Mouse (Mus musculus): ENCODE data around the gene Lce3b. TPM values are rescaled to one million over a fixed set of nuclear protein-coding genes. Genes with fewer than 3 reads are reported as not detected.

Gene Lce3b
- polyA plus RNA-seq, 1 experiment from 2014 or later = 33.8 TPM

DNA sequence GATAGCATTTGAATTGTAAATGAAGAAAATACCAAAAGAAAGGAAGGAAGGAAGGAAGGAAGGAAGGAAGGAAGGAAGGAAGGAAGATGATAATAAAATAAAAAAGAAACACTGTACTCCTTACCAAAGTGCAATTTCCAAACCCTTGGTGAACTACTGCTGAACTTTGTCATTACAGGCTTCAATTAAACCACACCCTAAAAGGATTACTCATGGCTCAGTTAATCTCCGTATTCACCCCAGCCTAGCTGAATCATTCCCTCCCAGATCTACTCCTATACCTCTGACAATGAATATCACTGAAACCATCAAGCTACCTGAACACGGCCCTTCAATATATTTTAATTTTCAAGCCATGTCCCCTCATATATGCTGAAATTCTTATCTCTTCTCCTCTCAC is 45.7 kb downstream of the Lce3b start:
- no peaks in the 10 kb centered on the region for H3K9me3 ChIP-seq (replicated peaks)
- 71% methylated on average over 2 of the region's 2 CpGs for WGBS
- no peak for ATAC-seq (ENCODE audit: insufficient number of reproducible peaks, low FRiP score, low TSS enrichment, low read depth)
- H3K4me2 ChIP-seq (replicated peaks) = no peak overlapping the region
- H3K9ac ChIP-seq = no peak overlapping the region
- no peak overlapping the region for H3K4me3 ChIP-seq (replicated peaks)
- no peaks in the 10 kb centered on the region for H3K36me3 ChIP-seq
- H3K4me1 ChIP-seq = no peaks in the 10 kb centered on the region
- no peaks in the 10 kb centered on the region for H3K27me3 ChIP-seq
- no peak overlapping the region for H3K27ac ChIP-seq (replicated peaks)

Other genes with a start within 250 kb of the Lce3b start
- gene Lce1d, start 245.8 kb upstream of the Lce3b start, polyA plus RNA-seq (2015; fragmentation: Nextera tagmentation; extraction: Ambion mirVana) = 2.1 and 3.6 TPM in 2 replicates
- 1.0 and 2.4 TPM in 2 replicates for gene Lce1e, start 223.9 kb upstream of the Lce3b start, polyA plus RNA-seq (2015; fragmentation: Nextera tagmentation; extraction: Ambion mirVana)
- gene Lce1f, start 212.6 kb upstream of the Lce3b start, polyA plus RNA-seq (2015; fragmentation: Nextera tagmentation; extraction: Ambion mirVana) = 1.5 and 3.7 TPM in 2 replicates
- gene Gm38119, start 193.9 kb upstream of the Lce3b start, polyA plus RNA-seq (2015; fragmentation: Nextera tagmentation; extraction: Ambion mirVana) = not detected in 2 replicates
- gene Lce1g, start 180.6 kb upstream of the Lce3b start, polyA plus RNA-seq (2015; fragmentation: Nextera tagmentation; extraction: Ambion mirVana) = 0.56 and 1.8 TPM in 2 replicates
- 1.4 and 3.7 TPM in 2 replicates for gene Lce1h, start 167.9 kb upstream of the Lce3b start, polyA plus RNA-seq (2015; fragmentation: Nextera tagmentation; extraction: Ambion mirVana)
- 2.4 and 7.3 TPM in 2 replicates for gene Lce1i, start 154.1 kb upstream of the Lce3b start, polyA plus RNA-seq (2015; fragmentation: Nextera tagmentation; extraction: Ambion mirVana)
- gene Lce1j, start 142.5 kb upstream of the Lce3b start, polyA plus RNA-seq (2015; fragmentation: Nextera tagmentation; extraction: Ambion mirVana) = 0.74 and 1.5 TPM in 2 replicates
- 0.28 and 2.4 TPM in 2 replicates for gene Lce1k, start 125.1 kb upstream of the Lce3b start, polyA plus RNA-seq (2015; fragmentation: Nextera tagmentation; extraction: Ambion mirVana)
- 1.9 and 6.5 TPM in 2 replicates for gene Kprp, start 105.7 kb upstream of the Lce3b start, polyA plus RNA-seq (2015; fragmentation: Nextera tagmentation; extraction: Ambion mirVana)
- 0.45 and 2.5 TPM in 2 replicates for gene Lce1l, start 81.7 kb upstream of the Lce3b start, polyA plus RNA-seq (2015; fragmentation: Nextera tagmentation; extraction: Ambion mirVana)
- 0.25 and 0.46 TPM in 2 replicates for gene 2310050C09Rik, start 62.8 kb upstream of the Lce3b start, polyA plus RNA-seq (2015; fragmentation: Nextera tagmentation; extraction: Ambion mirVana)
- 29.8 and 90.3 TPM in 2 replicates for gene Lce3a, start 6.7 kb upstream of the Lce3b start, polyA plus RNA-seq (2015; fragmentation: Nextera tagmentation; extraction: Ambion mirVana)
- gene Lce3c, start 11.5 kb downstream of the Lce3b start, polyA plus RNA-seq (2015; fragmentation: Nextera tagmentation; extraction: Ambion mirVana) = 15.4 and 56.9 TPM in 2 replicates
- 2.3 and 5.7 TPM in 2 replicates for gene Lce3d, start 24.4 kb downstream of the Lce3b start, polyA plus RNA-seq (2015; fragmentation: Nextera tagmentation; extraction: Ambion mirVana)
- 12.5 and 39.4 TPM in 2 replicates for gene Lce3e, start 34.1 kb downstream of the Lce3b start, polyA plus RNA-seq (2015; fragmentation: Nextera tagmentation; extraction: Ambion mirVana)
- 81.7 and 147 TPM in 2 replicates for gene Lce3f, start 59.2 kb downstream of the Lce3b start, polyA plus RNA-seq (2015; fragmentation: Nextera tagmentation; extraction: Ambion mirVana)
- 71.5 and 108 TPM in 2 replicates for gene Crct1, start 82.7 kb downstream of the Lce3b start, polyA plus RNA-seq (2015; fragmentation: Nextera tagmentation; extraction: Ambion mirVana)
- 1.4 and 1.7 TPM in 2 replicates for gene Lce1m, start 86.1 kb downstream of the Lce3b start, polyA plus RNA-seq (2015; fragmentation: Nextera tagmentation; extraction: Ambion mirVana)
- gene Gm4858, start 135.8 kb downstream of the Lce3b start, polyA plus RNA-seq (2015; fragmentation: Nextera tagmentation; extraction: Ambion mirVana) = not detected in 2 replicates
- gene Crnn, start 211.8 kb downstream of the Lce3b start, polyA plus RNA-seq (2015; fragmentation: Nextera tagmentation; extraction: Ambion mirVana) = 12.2 and 12.8 TPM in 2 replicates